Mouse (Mus musculus) layer of hippocampus, adult 8-10 months (tissue): ENCODE data around the gene Ciz1. TPM values are rescaled to one million over a fixed set of nuclear protein-coding genes. Genes with fewer than 3 reads are reported as not detected.
A peak's percentile ranks its signal among the peaks of the same experiment; 100 is the strongest.
"Not testable (repeated sequence)": the region's sequence is repeated elsewhere in the genome, so short reads cannot be mapped to it uniquely, and the experiment has no call there.

Source experiments
- DNase-seq, 2 experiments: peaks; one replicate each; pipeline ENCODE4 v3.0.0; 2022; ENCODE audit warnings: low spot score in 2 of 2
- total RNA-seq, 4 experiments: library from RNA; stranded (reverse); gene quantifications; 2 replicates each; pipeline ENCODE4 v1.2.4; 2022

Ciz1 gene
- total RNA-seq, 4 experiments from 2014 or later, result 82.9 to 103 (median 90.5) TPM

GRCm38 (mm10) chr2:32344598-32345321 is 7.4 kb upstream of the Ciz1 start:
- no peak for DNase-seq

- no peak for DNase-seq
These were observed 5.1 kb upstream of the Ciz1 start for GRCm38 (mm10) chr2:32347019-32347418.

GRCm38 (mm10) chr2:32348311-32348710 is 3.8 kb upstream of the Ciz1 start:
- peak in 1 of 2 experiments; percentile 65 for DNase-seq

- DNase-seq, result peak in 1 of 2 experiments; percentile 44
These were observed 2.4 kb upstream of the Ciz1 start for GRCm38 (mm10) chr2:32349625-32350255.

GRCm38 (mm10) chr2:32350471-32351051 is 1.6 kb upstream of the Ciz1 start:
- DNase-seq, result no peak

GRCm38 (mm10) chr2:32351471-32351961 is 611 bp upstream of the Ciz1 start:
- peak in 1 of 2 experiments; percentile 46 for DNase-seq

- peak; percentile 87 to 96 for DNase-seq
These were observed 948 bp downstream of the Ciz1 start, which contains the start of gene Dnm1 for GRCm38 (mm10) chr2:32353007-32353542. Gene Dnm1, minus strand, starts transcription at chr2:32353338.

GRCm38 (mm10) chr2:32353836-32354235 is 1.7 kb downstream of the Ciz1 start:
- no peak for DNase-seq

GRCm38 (mm10) chr2:32354336-32354895 is 2.3 kb downstream of the Ciz1 start:
- no peak for DNase-seq

- DNase-seq, result no peak
These were observed 4.1 kb downstream of the Ciz1 start for GRCm38 (mm10) chr2:32356216-32356615.

GRCm38 (mm10) chr2:32357710-32358109 is 5.6 kb downstream of the Ciz1 start:
- DNase-seq, result no peak

GRCm38 (mm10) chr2:32358381-32358780 is 6.3 kb downstream of the Ciz1 start:
- no peak for DNase-seq

- DNase-seq, result peak; percentile 87 to 88
These were observed 8.6 kb downstream of the Ciz1 start for GRCm38 (mm10) chr2:32360741-32361140.

- DNase-seq, result peak; percentile 67 to 74
These were observed 9.3 kb downstream of the Ciz1 start for GRCm38 (mm10) chr2:32361437-32361836.

GRCm38 (mm10) chr2:32362274-32362673 is 10.1 kb downstream of the Ciz1 start:
- not testable (repeated sequence) for DNase-seq

GRCm38 (mm10) chr2:32362817-32363340 is 10.8 kb downstream of the Ciz1 start:
- peak; percentile 79 to 88 for DNase-seq

- DNase-seq, result no peak
These were observed 11.4 kb downstream of the Ciz1 start for GRCm38 (mm10) chr2:32363376-32364106.

- no peak for DNase-seq
These were observed 12.0 kb downstream of the Ciz1 start for GRCm38 (mm10) chr2:32364121-32364520.

- no peak for DNase-seq
These were observed 15.2 kb downstream of the Ciz1 start for GRCm38 (mm10) chr2:32367315-32367714.

GRCm38 (mm10) chr2:32374191-32374590 is 22.1 kb downstream of the Ciz1 start:
- DNase-seq, result no peak
